12 mouse cellular contexts compared by ENCODE assay signal in genomic region chr7:73646711-73647110, GRCm38 (mm10).
DNase-seq lines count a peak whose midpoint lies in the region; ATAC-seq lines count a peak whose summit lies in the region.
"Had no signal": no experiment of that assay in that cellular context is flagged by ENCODE, and none has a peak within 500 bp of the region (broad histone marks: within the 10 kb centered on the region; RNA-seq: fewer than 3 reads in every experiment).

No protein-coding gene starts in this region.

- peaks cover 22% of the 10 kb centered on the region for H3K4me1 ChIP-seq in forebrain, embryonic 12.5 days
- peaks cover 28% of the 10 kb centered on the region for H3K4me1 ChIP-seq in forebrain, embryonic 10.5 days
- peaks cover 8% of the 10 kb centered on the region for H3K4me1 ChIP-seq in midbrain, embryonic 11.5 days (ENCODE audit: control insufficient read depth, insufficient read depth, low read length)
- peaks cover 30% of the 10 kb centered on the region for H3K4me1 ChIP-seq in midbrain, embryonic 10.5 days
- 0 out of 2 replicates have a peak, but pooled peaks cover 3% of the 10 kb centered on the region for H3K4me1 ChIP-seq in hindbrain, embryonic 14.5 days (replicated peaks; ENCODE audit: control insufficient read depth, insufficient read depth, low read length)
- peaks cover 22% of the 10 kb centered on the region for H3K4me1 ChIP-seq in neural tube, embryonic 13.5 days (replicated peaks)
- H3K4me1 ChIP-seq: stomach, embryonic 15.5 days had no signal

- H3K9me3 ChIP-seq in forebrain, embryonic 12.5 days = no peaks in the 10 kb centered on the region
- peaks cover 5% of the 10 kb centered on the region; the same call in 1 of the 2 replicates for H3K9me3 ChIP-seq in forebrain, embryonic 10.5 days
- H3K9me3 ChIP-seq in midbrain, embryonic 11.5 days (ENCODE audit: control insufficient read depth, low read length) = no peaks in the 10 kb centered on the region
- H3K9me3 ChIP-seq in midbrain, embryonic 10.5 days (replicated peaks) = peaks cover 8% of the 10 kb centered on the region; the same call in 1 of the 2 replicates
- H3K9me3 ChIP-seq in hindbrain, embryonic 14.5 days (ENCODE audit: control insufficient read depth, low read length) = 0 out of 2 replicates have a peak, but pooled peaks cover 3% of the 10 kb centered on the region
- H3K9me3 ChIP-seq in neural tube, embryonic 13.5 days = no peaks in the 10 kb centered on the region
- H3K9me3 ChIP-seq: limb, embryonic 15.5 days; stomach, embryonic 15.5 days had no signal

- H3K27ac ChIP-seq in forebrain, embryonic 12.5 days = peak overlapping the region; percentile 67; the same call in 1 of the 2 replicates
- no peak overlapping the region for H3K27ac ChIP-seq in forebrain, embryonic 10.5 days
- H3K27ac ChIP-seq in midbrain, embryonic 11.5 days (ENCODE audit: low read depth, low read length) = no peak overlapping the region
- no peak overlapping the region for H3K27ac ChIP-seq in midbrain, embryonic 10.5 days (replicated peaks)
- H3K27ac ChIP-seq in hindbrain, embryonic 14.5 days = peak overlapping the region; percentile 9; the same call in 1 of the 2 replicates
- 0 out of 2 replicates have a peak overlapping the region, but pooled peaks have one; percentile 43 for H3K27ac ChIP-seq in neural tube, embryonic 13.5 days (replicated peaks)
- H3K27ac ChIP-seq: limb, embryonic 15.5 days; stomach, embryonic 15.5 days had no signal

- H3K27me3 ChIP-seq in forebrain, embryonic 12.5 days = no peaks in the 10 kb centered on the region
- no peaks in the 10 kb centered on the region for H3K27me3 ChIP-seq in forebrain, embryonic 10.5 days (ENCODE audit: poor library complexity, severe bottlenecking)
- H3K27me3 ChIP-seq in midbrain, embryonic 11.5 days (ENCODE audit: control insufficient read depth, insufficient read depth, low read length) = peaks cover 5% of the 10 kb centered on the region; the same call in 1 of the 2 replicates
- peaks cover 7% of the 10 kb centered on the region; the same call in 1 of the 2 replicates for H3K27me3 ChIP-seq in midbrain, embryonic 10.5 days (ENCODE audit: low read depth, poor library complexity, severe bottlenecking)
- no peaks in the 10 kb centered on the region for H3K27me3 ChIP-seq in hindbrain, embryonic 14.5 days (ENCODE audit: control insufficient read depth, insufficient read depth, low read length)
- peaks cover 3% of the 10 kb centered on the region; the same call in 1 of the 2 replicates for H3K27me3 ChIP-seq in neural tube, embryonic 13.5 days
- H3K27me3 ChIP-seq: limb, embryonic 15.5 days; stomach, embryonic 15.5 days had no signal

- no peak overlapping the region for H3K9ac ChIP-seq in forebrain, embryonic 12.5 days
- no peak overlapping the region for H3K9ac ChIP-seq in midbrain, embryonic 11.5 days (ENCODE audit: low read length)
- H3K9ac ChIP-seq in hindbrain, embryonic 14.5 days = no peak overlapping the region
- no peak overlapping the region for H3K9ac ChIP-seq in neural tube, embryonic 13.5 days
- H3K9ac ChIP-seq: limb, embryonic 15.5 days; stomach, embryonic 15.5 days had no signal

- H3K4me2 ChIP-seq in forebrain, embryonic 12.5 days = no peak overlapping the region
- no peak overlapping the region for H3K4me2 ChIP-seq in midbrain, embryonic 11.5 days
- H3K4me2 ChIP-seq in hindbrain, embryonic 14.5 days (replicated peaks) = no peak overlapping the region
- no peak overlapping the region for H3K4me2 ChIP-seq in neural tube, embryonic 13.5 days
- H3K4me2 ChIP-seq: limb, embryonic 15.5 days; stomach, embryonic 15.5 days had no signal

- no peak for DNase-seq in forebrain, embryonic 10.5 days (ENCODE audit: extremely low spot score, low spot score)
- DNase-seq in midbrain, embryonic 11.5 days (ENCODE audit: low spot score, missing footprints) = peak; percentile 75
- no peak for DNase-seq in midbrain, embryonic 10.5 days (ENCODE audit: low spot score)
- no peak for DNase-seq in hindbrain, embryonic 14.5 days (ENCODE audit: low spot score)
- no peak for DNase-seq in adrenal gland, postnatal 10 days
- DNase-seq: cerebellum, adult 18-20 months; thymus, postnatal 4 days had no signal

- H3K4me3 ChIP-seq in forebrain, embryonic 12.5 days (replicated peaks) = no peak overlapping the region
- H3K4me3 ChIP-seq in forebrain, embryonic 10.5 days = no peak overlapping the region
- no peak overlapping the region for H3K4me3 ChIP-seq in midbrain, embryonic 11.5 days (ENCODE audit: low read depth, low read length)
- H3K4me3 ChIP-seq in midbrain, embryonic 10.5 days = no peak overlapping the region
- no peak overlapping the region for H3K4me3 ChIP-seq in hindbrain, embryonic 14.5 days (replicated peaks; ENCODE audit: low read length)
- H3K4me3 ChIP-seq in neural tube, embryonic 13.5 days = no peak overlapping the region
- H3K4me3 ChIP-seq: limb, embryonic 15.5 days; stomach, embryonic 15.5 days had no signal

- peak; percentile 53; the same call in 1 of the 2 replicates for ATAC-seq in forebrain, embryonic 12.5 days (ENCODE audit: low FRiP score)
- no peak for ATAC-seq in midbrain, embryonic 11.5 days (ENCODE audit: low FRiP score)
- peak; percentile 72; the same call in 1 of the 2 replicates for ATAC-seq in hindbrain, embryonic 14.5 days (ENCODE audit: low FRiP score)
- ATAC-seq in neural tube, embryonic 13.5 days (ENCODE audit: low read depth) = peak; percentile 37; the same call in 1 of the 2 replicates
- ATAC-seq in cerebellum, adult (ENCODE audit: insufficient number of reproducible peaks, low FRiP score, low TSS enrichment) = no peak

- WGBS in forebrain, embryonic 12.5 days = 44% methylated on average over 5 of the region's 5 CpGs
- 68% methylated on average over 5 of the region's 5 CpGs for WGBS in forebrain, embryonic 10.5 days
- 64% methylated on average over 5 of the region's 5 CpGs for WGBS in midbrain, embryonic 11.5 days
- 73% methylated on average over 5 of the region's 5 CpGs for WGBS in midbrain, embryonic 10.5 days
- 51% methylated on average over 5 of the region's 5 CpGs for WGBS in hindbrain, embryonic 14.5 days
- WGBS in neural tube, embryonic 13.5 days = 51% methylated on average over 5 of the region's 5 CpGs

- no peaks in the 10 kb centered on the region for H3K36me3 ChIP-seq in forebrain, embryonic 12.5 days (replicated peaks)
- H3K36me3 ChIP-seq in forebrain, embryonic 10.5 days (replicated peaks) = no peaks in the 10 kb centered on the region
- H3K36me3 ChIP-seq in midbrain, embryonic 11.5 days (ENCODE audit: control insufficient read depth, insufficient read depth, low read length) = no peaks in the 10 kb centered on the region
- no peaks in the 10 kb centered on the region for H3K36me3 ChIP-seq in midbrain, embryonic 10.5 days
- no peaks in the 10 kb centered on the region for H3K36me3 ChIP-seq in hindbrain, embryonic 14.5 days (replicated peaks; ENCODE audit: control insufficient read depth, insufficient read depth)
- no peaks in the 10 kb centered on the region for H3K36me3 ChIP-seq in neural tube, embryonic 13.5 days
- H3K36me3 ChIP-seq: limb, embryonic 15.5 days; stomach, embryonic 15.5 days had no signal

Comparison
In these comparisons a context has a peak if more than half of its experiments do, and no peak if none do; other contexts are left out.
1. H3K27ac ChIP-seq: peak in forebrain, embryonic 12.5 days (single experiment), hindbrain, embryonic 14.5 days (single experiment) and neural tube, embryonic 13.5 days (single experiment); none in forebrain, embryonic 10.5 days (single experiment), midbrain, embryonic 11.5 days (single experiment) and midbrain, embryonic 10.5 days (single experiment).
2. ATAC-seq: peak in forebrain, embryonic 12.5 days (single experiment), hindbrain, embryonic 14.5 days (single experiment) and neural tube, embryonic 13.5 days (single experiment); none in midbrain, embryonic 11.5 days (single experiment) and cerebellum, adult (single experiment).